Mouse (Mus musculus) midbrain, embryonic 10.5 days (tissue): ENCODE results near the gene Nav2. TPM values are rescaled to one million over a fixed set of nuclear protein-coding genes. Genes with fewer than 3 reads are reported as not detected.

Experiments
- DNase-seq: peaks from one replicate; pipeline ENCODE4 v3.0.0-alpha.2; 2017; ENCODE audit warnings: low spot score
- H3K27ac ChIP-seq: fragments of 300-500 bp; sonication (generic); replicated peaks from 2 replicates; pipeline ENCODE4 v1.5.1; 2016; ENCODE audit warnings: mild to moderate bottlenecking
- H3K27me3 ChIP-seq: fragments of 300-500 bp; sonication (generic); 2 replicates; pipeline ENCODE4 v1.6.1; 2016; ENCODE audit warnings: low read depth, mild to moderate bottlenecking; ENCODE audit not compliant: poor library complexity, severe bottlenecking
- H3K36me3 ChIP-seq: fragments of 300-500 bp; sonication (generic); 2 replicates; pipeline ENCODE4 v1.6.1; 2016; ENCODE audit warnings: mild to moderate bottlenecking, moderate library complexity
- H3K4me1 ChIP-seq: fragments of 300-500 bp; sonication (generic); 2 replicates; pipeline ENCODE4 v1.6.1; 2016
- H3K4me3 ChIP-seq: fragments of 300-500 bp; sonication (generic); 2 replicates; pipeline ENCODE4 v1.5.1; 2016; ENCODE audit warnings: mild to moderate bottlenecking, moderate library complexity
- H3K9me3 ChIP-seq: fragments of 300-500 bp; sonication (generic); replicated peaks from 2 replicates; pipeline ENCODE4 v1.6.1; 2016; ENCODE audit warnings: mild to moderate bottlenecking
- WGBS: fragments of 180-500 bp; shearing (Covaris S2); methylation state at CpG from one replicate; pipeline ENCODE4 v1.1.7; 2016; 5-methylcytosine and 5-hydroxymethylcytosine counted together
- polyA plus RNA-seq: library from polyadenylated mRNA; unstranded; fragments of >200 nt; fragmentation: Nextera tagmentation; extraction: Ambion mirVana; gene quantifications from 2 replicates; pipeline ENCODE4 v1.2.1, GENCODE M21; 2016

The Nav2 gene
- polyA plus RNA-seq, 1 experiment from 2014 or later: 13.7 TPM

DNA sequence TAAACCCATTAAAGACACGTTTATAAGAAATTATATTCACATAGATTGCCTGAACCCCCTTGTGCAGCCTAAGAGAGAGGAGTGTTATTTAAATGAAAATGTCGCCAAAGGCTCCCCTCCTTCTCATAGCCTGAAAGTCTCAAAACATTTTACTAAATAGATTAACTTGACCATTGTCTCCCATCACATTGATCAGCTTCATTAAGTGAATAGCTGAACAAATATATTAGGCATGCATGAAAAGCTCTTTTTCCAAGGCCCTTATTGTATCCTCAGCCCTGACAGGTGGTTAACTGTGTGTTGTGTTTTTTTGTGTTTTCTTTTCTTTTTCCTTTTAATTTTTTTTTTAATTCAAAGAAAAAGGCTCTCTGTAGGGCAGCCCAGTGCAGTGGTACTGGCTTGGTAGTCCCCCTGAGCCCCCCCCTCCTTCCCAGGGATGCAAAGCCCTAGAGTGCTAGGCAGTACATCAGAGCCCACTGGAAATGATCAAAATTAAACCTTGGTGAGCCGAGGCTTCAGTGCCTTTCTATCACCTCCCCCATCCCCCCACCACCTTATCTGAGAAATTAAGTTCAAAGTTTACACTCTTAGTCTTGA lies 732.3 kb downstream of the Nav2 start:
- WGBS: 10% methylated on average over 3 of the region's 3 CpGs
- peaks cover 99% of the 10 kb centered on the region for H3K27me3 ChIP-seq
- H3K9me3 ChIP-seq: peaks cover 5% of the 10 kb centered on the region
- 0 out of 2 replicates have a peak overlapping the region, but pooled peaks have one; percentile 7 for H3K4me3 ChIP-seq
- peak overlapping the region; percentile 83 for H3K27ac ChIP-seq
- peaks cover 1% of the 10 kb centered on the region; the same call in 1 of the 2 replicates for H3K36me3 ChIP-seq
- H3K4me1 ChIP-seq: peaks cover 65% of the 10 kb centered on the region
- no peak for DNase-seq

Other genes with a start within 250 kb of the Nav2 start
- 30.9 and 34.0 TPM in 2 replicates for gene Zdhhc13, start 119.7 kb upstream of the Nav2 start, polyA plus RNA-seq
- 0.22 TPM in 1 of 2 replicates, not detected in the other for gene Csrp3, start 60.7 kb upstream of the Nav2 start, polyA plus RNA-seq
- 17.1 and 18.8 TPM in 2 replicates for gene E2f8, start 27.1 kb upstream of the Nav2 start, polyA plus RNA-seq